Mouse (Mus musculus): ENCODE measurements at regions not wholly inside any gene's neighbourhood (a gene's known extent, or its start where the extent isn't known, plus 50 kb on each side); places are given as distances from the start of the nearest gene placed in this dataset.

- H3K4me1 ChIP-seq (ENCODE audit: control insufficient read depth, insufficient read depth, low read length): no peaks in the 10 kb centered on the region
- H3K4me2 ChIP-seq (replicated peaks; ENCODE audit: low read depth, low read length): no peak overlapping the region
- no peaks in the 10 kb centered on the region for H3K27me3 ChIP-seq (ENCODE audit: control insufficient read depth, insufficient read depth, low read length)
- H3K9ac ChIP-seq (replicated peaks; ENCODE audit: low read depth, low read length): no peak overlapping the region
- no peak overlapping the region for H3K27ac ChIP-seq (ENCODE audit: low read length)
- 57% methylated on average over 3 of the region's 3 CpGs for WGBS
- H3K4me3 ChIP-seq (ENCODE audit: low read depth, low read length): no peak overlapping the region
- no peaks in the 10 kb centered on the region for H3K36me3 ChIP-seq (ENCODE audit: control insufficient read depth, insufficient read depth, low read length)
- H3K9me3 ChIP-seq (ENCODE audit: control insufficient read depth, low read depth, low read length): no peaks in the 10 kb centered on the region
- ATAC-seq (ENCODE audit: insufficient number of reproducible peaks, insufficient read depth, low FRiP score, low read depth): no peak
Observed at GRCm38 (mm10) chr10:51176692-51177091, 282.1 kb downstream of the Sim1 start.

DNA sequence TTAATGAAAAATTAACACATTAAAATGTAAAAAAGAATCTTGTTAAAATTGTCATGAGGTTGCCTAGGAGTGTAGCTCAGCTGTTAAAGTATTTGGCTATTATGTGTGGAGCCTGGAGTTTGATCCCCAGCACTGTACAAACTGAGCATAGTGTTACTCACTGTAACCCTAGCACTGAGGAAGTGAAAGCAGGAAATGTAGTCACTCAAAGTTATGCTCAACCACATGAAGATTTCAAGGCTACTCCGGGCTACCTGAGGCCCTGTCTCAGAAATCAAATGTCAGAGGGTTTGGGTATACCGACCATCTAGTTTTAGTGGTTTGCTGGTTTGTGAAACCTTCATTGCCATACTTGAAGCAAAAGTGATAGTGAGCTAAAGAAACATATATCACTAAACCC lies 287.2 kb downstream of the Sim1 start:
- Histone ChIP-seq H3K4me1 (ENCODE audit: control insufficient read depth, insufficient read depth, low read length) (no peaks in the 10 kb centered on the region), H3K36me3 (ENCODE audit: control insufficient read depth, insufficient read depth, low read length) (no peaks in the 10 kb centered on the region), H3K27me3 (ENCODE audit: control insufficient read depth, insufficient read depth, low read length) (no peaks in the 10 kb centered on the region), H3K9ac (replicated peaks; ENCODE audit: low read depth, low read length) (no peak overlapping the region), H3K4me3 (ENCODE audit: low read depth, low read length) (no peak overlapping the region), H3K27ac (ENCODE audit: low read length) (no peak overlapping the region), H3K9me3 (ENCODE audit: control insufficient read depth, low read depth, low read length) (no peaks in the 10 kb centered on the region), H3K4me2 (replicated peaks; ENCODE audit: low read depth, low read length) (no peak overlapping the region)
- 84% methylated on average over 2 of the region's 2 CpGs for WGBS
- ATAC-seq (ENCODE audit: insufficient number of reproducible peaks, insufficient read depth, low FRiP score, low read depth): no peak

GRCm38 (mm10) chr10:51191407-51192059 lies 288.9 kb upstream of the Gm49339 start:
- Histone ChIP-seq H3K4me2 (replicated peaks; ENCODE audit: low read depth, low read length) (no peak overlapping the region), H3K4me3 (ENCODE audit: low read depth, low read length) (no peak overlapping the region), H3K36me3 (ENCODE audit: control insufficient read depth, insufficient read depth, low read length) (no peaks in the 10 kb centered on the region), H3K9me3 (ENCODE audit: control insufficient read depth, low read depth, low read length) (no peaks in the 10 kb centered on the region), H3K4me1 (ENCODE audit: control insufficient read depth, insufficient read depth, low read length) (no peaks in the 10 kb centered on the region), H3K9ac (replicated peaks; ENCODE audit: low read depth, low read length) (no peak overlapping the region), H3K27me3 (ENCODE audit: control insufficient read depth, insufficient read depth, low read length) (no peaks in the 10 kb centered on the region), H3K27ac (ENCODE audit: low read length) (no peak overlapping the region)
- 34% methylated on average over 5 of the region's 5 CpGs for WGBS
- ATAC-seq (ENCODE audit: insufficient number of reproducible peaks, insufficient read depth, low FRiP score, low read depth): no peak

GRCm38 (mm10) chr10:51219481-51219880 lies 260.9 kb upstream of the Gm49339 start:
- Histone ChIP-seq H3K4me3 (ENCODE audit: low read depth, low read length) (no peak overlapping the region), H3K27me3 (ENCODE audit: control insufficient read depth, insufficient read depth, low read length) (no peaks in the 10 kb centered on the region), H3K27ac (ENCODE audit: low read length) (no peak overlapping the region), H3K36me3 (ENCODE audit: control insufficient read depth, insufficient read depth, low read length) (no peaks in the 10 kb centered on the region), H3K9me3 (ENCODE audit: control insufficient read depth, low read depth, low read length) (no peaks in the 10 kb centered on the region), H3K4me2 (replicated peaks; ENCODE audit: low read depth, low read length) (no peak overlapping the region), H3K9ac (replicated peaks; ENCODE audit: low read depth, low read length) (no peak overlapping the region), H3K4me1 (ENCODE audit: control insufficient read depth, insufficient read depth, low read length) (no peaks in the 10 kb centered on the region)
- ATAC-seq (ENCODE audit: insufficient number of reproducible peaks, insufficient read depth, low FRiP score, low read depth): no peak
- WGBS: 61% methylated on average over 4 of the region's 4 CpGs

GRCm38 (mm10) chr10:51233592-51233991 lies 246.8 kb upstream of the Gm49339 start:
- Histone ChIP-seq H3K9me3 (ENCODE audit: control insufficient read depth, low read depth, low read length) (no peaks in the 10 kb centered on the region), H3K4me3 (ENCODE audit: low read depth, low read length) (no peak overlapping the region), H3K4me2 (replicated peaks; ENCODE audit: low read depth, low read length) (no peak overlapping the region), H3K9ac (replicated peaks; ENCODE audit: low read depth, low read length) (no peak overlapping the region), H3K27me3 (ENCODE audit: control insufficient read depth, insufficient read depth, low read length) (no peaks in the 10 kb centered on the region), H3K36me3 (ENCODE audit: control insufficient read depth, insufficient read depth, low read length) (no peaks in the 10 kb centered on the region), H3K27ac (ENCODE audit: low read length) (no peak overlapping the region), H3K4me1 (ENCODE audit: control insufficient read depth, insufficient read depth, low read length) (no peaks in the 10 kb centered on the region)
- ATAC-seq (ENCODE audit: insufficient number of reproducible peaks, insufficient read depth, low FRiP score, low read depth): no peak
- 76% methylated on average over 2 of the region's 2 CpGs for WGBS

DNA sequence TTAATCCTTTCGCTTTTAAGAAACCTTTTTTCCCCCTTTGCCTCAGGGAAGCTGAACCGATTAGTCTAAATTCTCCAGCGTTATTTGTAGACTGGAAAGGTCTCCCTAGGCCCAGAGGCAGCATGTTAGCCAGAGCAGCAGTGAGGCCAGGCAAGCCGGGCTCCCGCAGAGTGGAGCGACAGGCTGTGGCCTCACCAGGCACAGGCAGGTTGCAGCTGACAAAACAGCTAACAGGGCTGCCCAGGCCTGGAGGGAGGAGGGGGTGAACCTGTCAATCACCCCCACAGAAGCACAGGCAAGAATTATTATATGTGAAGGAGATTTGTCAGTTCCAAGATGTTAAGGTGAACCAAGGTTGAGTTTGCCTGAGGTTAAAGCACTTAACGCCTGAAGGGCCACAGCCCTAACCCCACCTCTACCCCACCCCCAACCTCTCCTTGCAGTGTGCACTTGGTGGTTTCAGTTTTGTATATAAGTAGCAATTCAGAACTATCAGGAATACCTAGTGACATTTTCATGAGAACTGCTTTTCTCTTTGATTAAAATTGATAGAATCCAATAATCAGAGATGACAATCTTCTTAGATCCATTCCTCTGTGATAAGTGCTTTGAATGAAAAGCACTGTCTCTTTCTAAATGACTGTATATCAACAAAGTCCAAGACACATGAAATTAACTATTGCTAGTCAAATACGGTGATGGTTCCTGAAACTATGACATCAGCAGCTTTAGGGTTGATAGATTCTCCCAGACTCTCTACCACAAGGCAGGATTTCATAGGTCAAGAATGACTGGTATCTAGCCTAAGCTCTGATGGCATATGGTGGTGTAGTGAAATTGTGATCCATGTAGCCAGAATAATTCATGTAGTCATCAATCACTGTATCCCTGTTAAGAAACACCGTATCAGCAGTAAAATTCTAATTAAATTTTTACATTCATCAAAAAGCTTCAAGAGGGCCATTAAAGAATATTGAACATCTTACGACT lies 244.5 kb upstream of the Gm49339 start:
- ATAC-seq (ENCODE audit: insufficient number of reproducible peaks, insufficient read depth, low FRiP score, low read depth): no peak
- Histone ChIP-seq H3K36me3 (ENCODE audit: control insufficient read depth, insufficient read depth, low read length) (no peaks in the 10 kb centered on the region), H3K4me2 (replicated peaks; ENCODE audit: low read depth, low read length) (no peak overlapping the region), H3K27me3 (ENCODE audit: control insufficient read depth, insufficient read depth, low read length) (no peaks in the 10 kb centered on the region), H3K4me1 (ENCODE audit: control insufficient read depth, insufficient read depth, low read length) (no peaks in the 10 kb centered on the region), H3K4me3 (ENCODE audit: low read depth, low read length) (no peak overlapping the region), H3K9me3 (ENCODE audit: control insufficient read depth, low read depth, low read length) (no peaks in the 10 kb centered on the region), H3K27ac (ENCODE audit: low read length) (no peak overlapping the region), H3K9ac (replicated peaks; ENCODE audit: low read depth, low read length) (no peak overlapping the region)
- WGBS: 35% methylated on average over 10 of the region's 10 CpGs

DNA sequence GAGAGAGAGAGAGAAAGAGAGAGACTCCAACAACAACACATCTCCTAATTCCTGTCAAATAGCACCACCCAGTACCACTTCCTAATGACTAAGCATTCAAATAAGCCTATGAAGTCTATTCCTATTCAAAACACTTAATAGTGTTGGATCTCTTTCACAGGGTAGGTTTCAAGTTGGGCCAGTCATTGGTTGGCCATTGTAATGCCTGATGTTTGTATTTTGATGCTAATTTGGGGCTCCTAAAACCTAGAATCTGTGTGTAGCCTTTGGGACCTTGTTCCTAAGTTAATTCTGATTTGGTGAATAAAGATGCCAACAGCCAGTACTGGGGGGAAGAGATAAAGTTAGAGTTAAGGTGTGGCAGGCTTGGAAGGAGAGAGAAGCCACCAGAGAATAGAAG lies 242.3 kb upstream of the Gm49339 start:
- no peak overlapping the region for H3K9ac ChIP-seq (replicated peaks; ENCODE audit: low read depth, low read length)
- H3K4me3 ChIP-seq (ENCODE audit: low read depth, low read length): no peak overlapping the region
- H3K4me1 ChIP-seq (ENCODE audit: control insufficient read depth, insufficient read depth, low read length): no peaks in the 10 kb centered on the region
- no peak overlapping the region for H3K27ac ChIP-seq (ENCODE audit: low read length)
- no peaks in the 10 kb centered on the region for H3K27me3 ChIP-seq (ENCODE audit: control insufficient read depth, insufficient read depth, low read length)
- H3K36me3 ChIP-seq (ENCODE audit: control insufficient read depth, insufficient read depth, low read length): no peaks in the 10 kb centered on the region
- no peak overlapping the region for H3K4me2 ChIP-seq (replicated peaks; ENCODE audit: low read depth, low read length)
- H3K9me3 ChIP-seq (ENCODE audit: control insufficient read depth, low read depth, low read length): no peaks in the 10 kb centered on the region
- no peak for ATAC-seq (ENCODE audit: insufficient number of reproducible peaks, insufficient read depth, low FRiP score, low read depth)

GRCm38 (mm10) chr10:51253439-51253838 lies 227.0 kb upstream of the Gm49339 start:
- no peak overlapping the region for H3K4me3 ChIP-seq (ENCODE audit: low read depth, low read length)
- H3K9ac ChIP-seq (replicated peaks; ENCODE audit: low read depth, low read length): no peak overlapping the region

More at GRCm38 (mm10) chr10:51253439-51253838, 227.0 kb upstream of the Gm49339 start:
- 89% methylated on average over 1 of the region's 1 CpGs for WGBS
- Histone ChIP-seq H3K9me3 (ENCODE audit: control insufficient read depth, low read depth, low read length) (no peaks in the 10 kb centered on the region), H3K4me2 (replicated peaks; ENCODE audit: low read depth, low read length) (no peak overlapping the region), H3K27ac (ENCODE audit: low read length) (no peak overlapping the region), H3K4me1 (ENCODE audit: control insufficient read depth, insufficient read depth, low read length) (no peaks in the 10 kb centered on the region), H3K27me3 (ENCODE audit: control insufficient read depth, insufficient read depth, low read length) (no peaks in the 10 kb centered on the region), H3K36me3 (ENCODE audit: control insufficient read depth, insufficient read depth, low read length) (no peaks in the 10 kb centered on the region)
- ATAC-seq (ENCODE audit: insufficient number of reproducible peaks, insufficient read depth, low FRiP score, low read depth): no peak
